8 mouse cellular contexts compared by ENCODE assay signal in the genomic region with DNA sequence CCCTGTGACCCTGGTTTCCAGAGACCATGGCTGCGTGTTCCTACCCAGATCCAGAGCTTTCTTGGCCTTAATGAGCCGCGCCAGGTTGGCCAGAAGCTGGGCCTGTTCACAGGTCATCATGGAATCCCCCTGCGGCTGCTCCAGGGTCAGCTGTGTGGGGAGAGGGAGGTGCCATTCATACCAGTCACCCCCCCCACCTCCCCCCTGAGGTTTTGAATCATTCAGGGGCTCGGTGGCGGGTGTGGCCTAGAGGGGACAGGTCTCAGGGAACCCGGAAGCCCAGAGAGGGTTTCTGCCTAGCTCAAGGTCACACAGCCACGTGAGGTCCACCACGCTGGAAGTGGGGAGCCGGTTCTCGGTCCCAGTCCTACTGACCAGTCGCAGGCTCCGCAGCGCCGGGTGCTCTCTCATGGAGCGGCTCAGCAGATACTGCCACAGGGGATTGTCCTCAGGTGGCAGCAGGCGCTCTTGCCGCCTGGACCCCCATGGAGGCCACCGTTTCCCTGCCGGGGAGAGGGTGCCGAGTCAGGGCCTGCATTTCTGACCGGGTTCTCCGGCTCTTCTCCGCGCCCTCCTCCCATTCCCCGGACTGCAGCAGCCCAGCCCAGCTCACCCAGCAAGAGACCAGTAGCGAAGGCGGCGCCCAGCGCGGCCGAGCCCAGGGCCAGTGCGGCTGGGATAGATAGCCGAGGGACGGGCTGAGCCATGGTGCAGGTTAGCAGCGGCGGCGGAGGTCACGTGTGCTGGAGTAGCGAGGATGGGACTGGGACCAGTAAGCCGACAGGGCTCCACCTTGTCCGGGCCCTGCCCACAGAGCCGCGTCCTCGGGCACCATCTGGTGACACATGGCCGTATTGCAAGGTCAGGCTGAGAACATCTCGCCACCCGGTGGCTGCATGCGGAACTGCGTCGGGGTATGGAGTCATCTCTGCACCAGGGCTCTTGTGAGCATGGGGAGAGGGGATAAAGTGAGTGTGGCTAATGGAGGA. TPM values are rescaled to one million over a fixed set of nuclear protein-coding genes. Genes with fewer than 3 reads are reported as not detected.
DNase-seq lines count a peak whose midpoint lies in the region; ATAC-seq lines count a peak whose summit lies in the region.

Gene Comtd1, minus strand, starts transcription at position 812 of the 989 bp plus-strand sequence.

- peak within 1 kb of the TSS; percentile 73 for H3K9ac ChIP-seq in forebrain, embryonic 11.5 days (ENCODE audit: low read length)
- H3K9ac ChIP-seq in heart, embryonic 16.5 days (ENCODE audit: low read length) = peak within 1 kb of the TSS; percentile 75
- peak within 1 kb of the TSS; percentile 71 for H3K9ac ChIP-seq in liver, embryonic 15.5 days
- peak within 1 kb of the TSS; percentile 68 for H3K9ac ChIP-seq in neural tube, embryonic 12.5 days

- H3K36me3 ChIP-seq in forebrain, embryonic 11.5 days (ENCODE audit: control insufficient read depth, insufficient read depth, low read length) = no peaks in the 10 kb centered on the region; the same call in 1 of the 2 replicates
- H3K36me3 ChIP-seq in heart, embryonic 16.5 days (ENCODE audit: control insufficient read depth, insufficient read depth) = peaks cover 26% of the 10 kb centered on the region
- peaks cover 35% of the 10 kb centered on the region for H3K36me3 ChIP-seq in liver, embryonic 15.5 days (replicated peaks)
- peaks cover 29% of the 10 kb centered on the region for H3K36me3 ChIP-seq in neural tube, embryonic 12.5 days

- peak within 1 kb of the TSS; percentile 61 for H3K4me3 ChIP-seq in forebrain, embryonic 11.5 days (ENCODE audit: low read depth, low read length)
- peak within 1 kb of the TSS; percentile 69 for H3K4me3 ChIP-seq in heart, embryonic 16.5 days (ENCODE audit: low read length)
- peak within 1 kb of the TSS; percentile 66 for H3K4me3 ChIP-seq in liver, embryonic 15.5 days (replicated peaks)
- H3K4me3 ChIP-seq in neural tube, embryonic 12.5 days = peak within 1 kb of the TSS; percentile 64

- H3K4me1 ChIP-seq in forebrain, embryonic 11.5 days (replicated peaks; ENCODE audit: control insufficient read depth, insufficient read depth, low read length) = peaks cover 15% of the 10 kb centered on the region; the same call in 1 of the 2 replicates
- peaks cover 24% of the 10 kb centered on the region for H3K4me1 ChIP-seq in heart, embryonic 16.5 days (ENCODE audit: control insufficient read depth, insufficient read depth, low read length)
- H3K4me1 ChIP-seq in liver, embryonic 15.5 days (replicated peaks) = peaks cover 88% of the 10 kb centered on the region
- peaks cover 27% of the 10 kb centered on the region for H3K4me1 ChIP-seq in neural tube, embryonic 12.5 days

- ATAC-seq in forebrain, embryonic 11.5 days (replicated peaks; ENCODE audit: low FRiP score) = peak; percentile 91
- ATAC-seq in heart, embryonic 16.5 days (replicated peaks; ENCODE audit: extremely low read depth, insufficient read depth, low FRiP score) = peak; percentile 89
- ATAC-seq in liver, embryonic 15.5 days (ENCODE audit: insufficient read depth) = peak; percentile 96
- ATAC-seq in neural tube, embryonic 12.5 days (ENCODE audit: low FRiP score, low read depth) = peak; percentile 86

- H3K27ac ChIP-seq in forebrain, embryonic 11.5 days (ENCODE audit: low read depth, low read length) = no peak within 1 kb of the TSS
- H3K27ac ChIP-seq in heart, embryonic 16.5 days (ENCODE audit: low read length) = peak within 1 kb of the TSS; percentile 75
- H3K27ac ChIP-seq in liver, embryonic 15.5 days (replicated peaks) = peak within 1 kb of the TSS; percentile 90
- H3K27ac ChIP-seq in neural tube, embryonic 12.5 days = 0 out of 2 replicates have a peak within 1 kb of the TSS, but pooled peaks have one; percentile 7

- peak within 1 kb of the TSS; percentile 99 for H3K4me2 ChIP-seq in forebrain, embryonic 11.5 days (ENCODE audit: low read depth, low read length, severe bottlenecking)
- H3K4me2 ChIP-seq in heart, embryonic 16.5 days (ENCODE audit: low read depth, low read length) = peak within 1 kb of the TSS; percentile 85
- peak within 1 kb of the TSS; percentile 98 for H3K4me2 ChIP-seq in liver, embryonic 15.5 days
- H3K4me2 ChIP-seq in neural tube, embryonic 12.5 days (replicated peaks) = peak within 1 kb of the TSS; percentile 99

- DNase-seq in CD8-positive naive resting alpha-beta T cell, adult 2 months (ENCODE audit: low read depth in 2 of 2, low spot score in 2 of 2) = peak; percentile 94 to 95
- DNase-seq in c-Kit-positive CD71-negative TER-119-negative erythroid progenitor cells, embryonic 14.5 days (ENCODE audit: low read depth) = peak; percentile 91
- DNase-seq in forebrain, embryonic 11.5 days (ENCODE audit: low spot score) = peak; percentile 98
- DNase-seq in kidney, postnatal 36 days = peak; percentile 94 to 96
- peak; percentile 85 for DNase-seq in telencephalon, adult 2 months (ENCODE audit: low read depth, low spot score)

- H3K9me3 ChIP-seq in forebrain, embryonic 11.5 days (ENCODE audit: control insufficient read depth, low read length) = no peaks in the 10 kb centered on the region
- H3K9me3 ChIP-seq in heart, embryonic 16.5 days (replicated peaks; ENCODE audit: control insufficient read depth, low read length) = no peaks in the 10 kb centered on the region
- no peaks in the 10 kb centered on the region for H3K9me3 ChIP-seq in liver, embryonic 15.5 days (replicated peaks)
- H3K9me3 ChIP-seq in neural tube, embryonic 12.5 days = no peaks in the 10 kb centered on the region

- WGBS in forebrain, embryonic 11.5 days = under 1% methylated on average over 51 of the region's 51 CpGs
- 0% methylated on average over 51 of the region's 51 CpGs for WGBS in heart, embryonic 16.5 days
- under 1% methylated on average over 51 of the region's 51 CpGs for WGBS in liver, embryonic 15.5 days (ENCODE audit: insufficient replicate concordance)
- WGBS in neural tube, embryonic 12.5 days = under 1% methylated on average over 51 of the region's 51 CpGs

- H3K27me3 ChIP-seq in forebrain, embryonic 11.5 days (ENCODE audit: control insufficient read depth, insufficient read depth, low read length) = no peaks in the 10 kb centered on the region
- no peaks in the 10 kb centered on the region for H3K27me3 ChIP-seq in heart, embryonic 16.5 days (ENCODE audit: control insufficient read depth, insufficient read depth, low read length)
- no peaks in the 10 kb centered on the region for H3K27me3 ChIP-seq in liver, embryonic 15.5 days
- H3K27me3 ChIP-seq in neural tube, embryonic 12.5 days (replicated peaks) = no peaks in the 10 kb centered on the region

RNA-seq across cellular contexts. Expression of gene Comtd1, which starts in this region (rescaled TPM):
- polyA plus RNA-seq in forebrain, embryonic 11.5 days (2014; fragmentation: Nextera tagmentation; extraction: Ambion mirVana) = 11.9 and 13.7 TPM in 2 replicates
- polyA plus RNA-seq in heart, embryonic 16.5 days (2015; fragmentation: Nextera tagmentation; extraction: Ambion mirVana) = 42.8 and 44.4 TPM in 2 replicates
- polyA plus RNA-seq in liver, embryonic 15.5 days (2015; fragmentation: Nextera tagmentation; extraction: Ambion mirVana) = 19.5 and 20.1 TPM in 2 replicates
- polyA plus RNA-seq in neural tube, embryonic 12.5 days (2016; fragmentation: Nextera tagmentation; extraction: Ambion mirVana) = 15.0 and 19.6 TPM in 2 replicates
